Mouse (Mus musculus) CH12.LX (cell line): Measurements from ENCODE around the gene Lpin2. TPM values are rescaled to one million over a fixed set of nuclear protein-coding genes. Genes with fewer than 3 reads are reported as not detected.

ENCODE experiments used
- DNase-seq: peaks from one replicate; pipeline ENCODE4 v3.0.0-alpha.2; 2013; ENCODE audit errors: extremely low read depth
- H3K27ac ChIP-seq: 2 replicates; pipeline ENCODE4 v1.5.1; 2012; ENCODE audit warnings: low read depth, mild to moderate bottlenecking, control low read depth, moderate library complexity; ENCODE audit not compliant: insufficient read depth
- H3K27me3 ChIP-seq: replicated peaks from 2 replicates; pipeline ENCODE3; 2012; ENCODE audit warnings: inconsistent platforms
- H3K36me3 ChIP-seq, 2 experiments: replicated peaks in 1 of 2; 2 replicates each; pipeline versions ENCODE3 to v1.6.1; 2012; ENCODE audit warnings: inconsistent platforms in 1 of 2, low read length in 1 of 2, mild to moderate bottlenecking in 1 of 2, mixed read lengths in 1 of 2, moderate library complexity in 1 of 2; ENCODE audit not compliant: control insufficient read depth in 1 of 2, insufficient read depth in 1 of 2
- H3K4me1 ChIP-seq, 2 experiments: 2 replicates each; pipeline ENCODE4 v1.6.1; 2012; ENCODE audit warnings: inconsistent platforms in 1 of 2, moderate library complexity in 1 of 2; ENCODE audit not compliant: insufficient read depth in 2 of 2, control insufficient read depth in 1 of 2
- H3K4me2 ChIP-seq: 2 replicates; pipeline ENCODE4 v1.6.1; 2012; ENCODE audit warnings: low read depth, mild to moderate bottlenecking, control low read depth; ENCODE audit not compliant: poor library complexity, insufficient read depth, severe bottlenecking
- H3K4me3 ChIP-seq, 3 experiments: fragments of 150-350 bp in 1 of 3; sonication (generic) in 1 of 3; replicated peaks in 1 of 3; 2 replicates each; pipeline versions ENCODE3 to v1.5.1; 2011 to 2012; ENCODE audit warnings: low read depth in 2 of 3, low read length in 2 of 3, mild to moderate bottlenecking in 2 of 3, moderate library complexity in 2 of 3, control low read depth in 1 of 3, improper control_type of control experiment in 1 of 3, inconsistent platforms in 1 of 3, mixed read lengths in 1 of 3; ENCODE audit not compliant: poor library complexity in 1 of 3
- H3K79me2 ChIP-seq: replicated peaks from 2 replicates; pipeline ENCODE4 v1.6.1; 2012; ENCODE audit warnings: mild to moderate bottlenecking, moderate library complexity; ENCODE audit not compliant: control insufficient read depth, poor library complexity, insufficient read depth, severe bottlenecking; ENCODE audit errors: extremely low read depth
- H3K9ac ChIP-seq: 2 replicates; pipeline ENCODE4 v1.6.1; 2012; ENCODE audit warnings: low read depth, mild to moderate bottlenecking, control low read depth, moderate library complexity; ENCODE audit not compliant: insufficient read depth
- H3K9me3 ChIP-seq: replicated peaks from 2 replicates; pipeline ENCODE3; 2012; ENCODE audit warnings: low read length, inconsistent platforms, mixed read lengths
- BHLHE40 ChIP-seq: IDR thresholded peaks from 2 replicates; pipeline ENCODE4 v1.6.1; 2011; ENCODE audit warnings: mild to moderate bottlenecking, low read depth, low read length, improper control_type of control experiment
- CHD2 ChIP-seq: IDR thresholded peaks from 2 replicates; pipeline ENCODE4 v1.6.1; 2011; ENCODE audit warnings: low read length, improper control_type of control experiment
- ELF1 ChIP-seq: IDR thresholded peaks from 2 replicates; pipeline ENCODE4 v1.6.1; 2014; ENCODE audit warnings: low read depth, mild to moderate bottlenecking, inconsistent platforms, low read length, improper control_type of control experiment
- EP300 ChIP-seq: IDR thresholded peaks from 2 replicates; pipeline ENCODE4 v1.6.1; 2011; ENCODE audit warnings: low read length, improper control_type of control experiment
- GABPA ChIP-seq: IDR thresholded peaks from 2 replicates; pipeline ENCODE4 v1.6.1; 2012; ENCODE audit warnings: low read depth, low read length, improper control_type of control experiment, inconsistent platforms; ENCODE audit not compliant: insufficient replicate concordance
- HCFC1 ChIP-seq: IDR thresholded peaks from 2 replicates; pipeline ENCODE4 v1.6.1; 2012; ENCODE audit warnings: low read depth, mild to moderate bottlenecking, inconsistent platforms, low read length, improper control_type of control experiment
- JUN ChIP-seq: IDR thresholded peaks from 2 replicates; pipeline ENCODE4 v1.6.1; 2011; ENCODE audit warnings: low read depth, mild to moderate bottlenecking, low read length, improper control_type of control experiment, moderate library complexity; ENCODE audit not compliant: insufficient read depth
- KAT2A ChIP-seq: IDR thresholded peaks from 2 replicates; pipeline ENCODE4 v1.6.1; 2012; ENCODE audit warnings: low read length, improper control_type of control experiment, inconsistent platforms; ENCODE audit not compliant: insufficient replicate concordance
- MAFK ChIP-seq: IDR thresholded peaks from 2 replicates; pipeline ENCODE4 v1.6.1; 2011; ENCODE audit warnings: low read length, improper control_type of control experiment; ENCODE audit not compliant: insufficient replicate concordance
- MEF2A ChIP-seq: IDR thresholded peaks from 2 replicates; pipeline ENCODE4 v1.6.1; 2014; ENCODE audit warnings: low read depth, mild to moderate bottlenecking, inconsistent platforms, low read length, improper control_type of control experiment, borderline replicate concordance
- MYC ChIP-seq: IDR thresholded peaks from 2 replicates; pipeline ENCODE4 v1.6.1; 2011; ENCODE audit warnings: low read depth, mild to moderate bottlenecking, improper control_type of control experiment, low read length
- NRF1 ChIP-seq: IDR thresholded peaks from 2 replicates; pipeline ENCODE4 v1.6.1; 2014; ENCODE audit warnings: low read depth, mild to moderate bottlenecking, inconsistent platforms, low read length, improper control_type of control experiment, moderate library complexity
- POLR2AphosphoS2 ChIP-seq: IDR thresholded peaks from 2 replicates; pipeline ENCODE4 v1.6.1; 2011; ENCODE audit warnings: low read depth, low read length, improper control_type of control experiment
- RAD21 ChIP-seq: IDR thresholded peaks from 2 replicates; pipeline ENCODE4 v1.6.1; 2011; ENCODE audit warnings: low read depth, mild to moderate bottlenecking, low read length, improper control_type of control experiment, moderate library complexity
- RCOR1 ChIP-seq: conservative IDR thresholded peaks from 2 replicates; pipeline ENCODE4 v1.6.1; 2012; ENCODE audit warnings: low read depth, mild to moderate bottlenecking, inconsistent platforms, low read length, improper control_type of control experiment
- SIN3A ChIP-seq: IDR thresholded peaks from 2 replicates; pipeline ENCODE4 v1.6.1; 2012; ENCODE audit warnings: low read length, improper control_type of control experiment, inconsistent platforms
- UBTF ChIP-seq: IDR thresholded peaks from 2 replicates; pipeline ENCODE4 v1.6.1; 2012; ENCODE audit warnings: low read depth, mild to moderate bottlenecking, inconsistent platforms, low read length, improper control_type of control experiment, moderate library complexity
- USF2 ChIP-seq: conservative IDR thresholded peaks from 2 replicates; pipeline ENCODE4 v1.6.1; 2011; ENCODE audit warnings: low read depth, low read length, improper control_type of control experiment
- ZMIZ1 ChIP-seq: IDR thresholded peaks from 2 replicates; pipeline ENCODE4 v1.6.1; 2012; ENCODE audit warnings: low read depth, mild to moderate bottlenecking, inconsistent platforms, low read length, improper control_type of control experiment
- dilution Hi-C: fragments of 300-500 bp; cut with MboI; formaldehyde crosslinking; loops from 2 replicates; pipeline ENCODE4 v1.14.3; 2020; ENCODE audit warnings: low sequenced_read_pairs; ENCODE audit not compliant: extremely low pct_unique_long_range_greater_than_20kb, extremely low pct_ligation_motif_present
- in situ Hi-C: fragments of 300-500 bp; cut with MboI; formaldehyde crosslinking; loops from 3 replicates; pipeline ENCODE4 v1.14.3; 2019; ENCODE audit warnings: low sequenced_read_pairs, low pct_ligation_motif_present, low pct_unique_long_range_greater_than_20kb, mixed read lengths
- polyA plus RNA-seq: library from polyadenylated mRNA; unstranded; fragments of >175 nt; gene quantifications from 2 replicates; pipeline ENCODE4 v1.2.1, GENCODE M21; 2012; ENCODE audit warnings: low read depth; ENCODE audit not compliant: insufficient read length
- total RNA-seq, 2 experiments: library from RNA; depleted of rRNA; stranded (reverse); fragments of 300-350 nt in 1 of 2; fragments of >200 nt in 1 of 2; gene quantifications; 2 replicates each; pipeline ENCODE4 v1.2.3; 2012 to 2014

The Lpin2 gene
- total and polyA plus RNA-seq, 3 experiments: 25.4 to 31.4 (median 28.1) TPM

- Histone ChIP-seq H3K4me1 (no peaks in the 10 kb centered on the region), H3K9ac (no peak overlapping the region), H3K4me3 (no peak overlapping the region)
- DNase-seq: no peak
- dilution Hi-C loops: no loop called here
- no peak for TF ChIP-seq ZMIZ1
- no peak for TF ChIP-seq NRF1
- TF ChIP-seq SIN3A: no peak
- no peak for TF ChIP-seq JUN
- TF ChIP-seq POLR2AphosphoS2: no peak
- TF ChIP-seq RCOR1: no peak
- no peak for TF ChIP-seq BHLHE40
- no peak for TF ChIP-seq HCFC1
- TF ChIP-seq MYC: no peak
- TF ChIP-seq ELF1: no peak
- no peak for TF ChIP-seq USF2
- no peak for TF ChIP-seq GABPA
- no peak for TF ChIP-seq CHD2
- TF ChIP-seq KAT2A: no peak
- no peak for TF ChIP-seq RAD21
- TF ChIP-seq, all 38 proteins: peak for 0
- H3K36me3 ChIP-seq: peaks cover 68 to 99% of the 10 kb centered on the region in 2 experiments
- in situ Hi-C loops: no loop called here
- no peaks in the 10 kb centered on the region for H3K9me3 ChIP-seq
- H3K4me2 ChIP-seq: no peak overlapping the region
- H3K27ac ChIP-seq: no peak overlapping the region
- H3K27me3 ChIP-seq: no peaks in the 10 kb centered on the region
- H3K79me2 ChIP-seq: no peaks in the 10 kb centered on the region
Measured at GRCm38 (mm10) chr17:71246022-71246421, 63.7 kb downstream of the Lpin2 start.

- in situ Hi-C loops: no loop called here
- H3K9ac ChIP-seq: no peak overlapping the region
- no peaks in the 10 kb centered on the region for H3K9me3 ChIP-seq
- no peak for DNase-seq
- no peak overlapping the region for H3K4me2 ChIP-seq
- no peak overlapping the region for H3K27ac ChIP-seq
- no peaks in the 10 kb centered on the region for H3K79me2 ChIP-seq
- peaks cover 42 to 80% of the 10 kb centered on the region in 2 experiments for H3K36me3 ChIP-seq
- no peak overlapping the region for H3K4me3 ChIP-seq
- H3K4me1 ChIP-seq: no peaks in the 10 kb centered on the region; a peak in 1 of 4 replicates
- no peaks in the 10 kb centered on the region for H3K27me3 ChIP-seq
- dilution Hi-C loops: no loop called here
- TF ChIP-seq MEF2A (no peak), MAFK (no peak), CHD2 (no peak), UBTF (no peak), ELF1 (no peak), EP300 (no peak), KAT2A (no peak)
- TF ChIP-seq, all 38 proteins: peak for 0
Measured at GRCm38 (mm10) chr17:71248963-71249362, 66.6 kb downstream of the Lpin2 start.
